Mouse (Mus musculus) left cerebral cortex, adult 11 months (tissue): ENCODE results near the gene Sstr1.

Experiments
- DNase-seq: peaks from one replicate; pipeline ENCODE4 v3.0.0; 2022; ENCODE audit warnings: low spot score

Gene Sstr1

GRCm38 (mm10) chr12:58211163-58212071 lies at the start of gene Sstr1:
Gene Sstr1 (plus strand): TSS chr12:58211772.
- DNase-seq: no peak

DNA sequence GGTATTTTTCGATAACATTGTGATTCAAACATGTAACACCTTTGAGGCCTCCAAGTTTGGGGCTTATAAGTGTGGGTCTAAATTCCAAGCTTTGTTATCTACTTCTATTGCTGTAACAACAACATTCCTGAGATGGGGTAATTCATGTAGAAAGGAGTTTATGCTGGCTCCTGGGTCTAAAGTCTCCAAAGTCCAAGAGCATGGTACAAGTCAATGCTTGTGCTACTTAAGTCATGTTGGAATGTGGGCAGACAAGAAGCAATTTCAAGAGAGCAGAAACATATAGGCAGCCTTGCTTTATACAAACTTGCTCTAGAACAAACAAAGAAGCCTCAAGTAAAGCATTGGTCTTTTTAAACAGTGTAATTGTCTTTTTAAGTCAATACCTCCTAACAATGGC lies 12.8 kb upstream of the Sstr1 start:
- no peak for DNase-seq

GRCm38 (mm10) chr12:58201190-58201589 lies 10.4 kb upstream of the Sstr1 start:
- no peak for DNase-seq

- no peak for DNase-seq
Observed at GRCm38 (mm10) chr12:58207956-58208355, 3.6 kb upstream of the Sstr1 start.

DNA sequence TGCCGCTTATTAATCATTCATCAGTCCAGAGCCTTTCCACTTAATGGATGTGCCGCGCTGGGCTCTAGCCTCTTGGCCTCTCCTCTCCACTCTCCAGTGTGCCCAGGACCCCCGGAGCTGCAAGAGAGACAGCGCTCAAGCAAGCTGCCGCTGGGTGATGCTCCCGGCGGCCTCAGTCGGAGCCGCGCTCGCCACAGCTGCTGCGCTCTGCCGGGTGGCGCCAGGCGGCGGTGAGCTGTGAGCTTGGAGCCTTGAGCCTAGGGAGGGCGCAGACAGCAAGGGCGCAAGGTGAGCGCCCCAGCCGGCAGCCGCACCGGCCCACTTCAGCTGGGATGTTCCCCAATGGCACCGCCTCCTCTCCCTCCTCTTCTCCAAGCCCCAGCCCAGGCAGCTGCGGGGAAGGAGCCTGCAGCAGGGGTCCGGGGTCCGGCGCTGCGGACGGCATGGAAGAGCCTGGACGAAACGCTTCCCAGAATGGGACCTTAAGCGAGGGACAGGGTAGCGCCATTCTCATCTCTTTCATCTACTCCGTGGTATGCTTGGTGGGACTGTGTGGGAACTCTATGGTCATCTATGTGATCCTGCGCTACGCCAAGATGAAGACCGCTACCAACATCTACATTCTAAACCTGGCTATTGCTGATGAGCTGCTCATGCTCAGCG lies 820 bp downstream of the Sstr1 start:
- DNase-seq: peak; percentile 16

GRCm38 (mm10) chr12:58212924-58213450 lies 1.4 kb downstream of the Sstr1 start:
- no peak for DNase-seq

DNA sequence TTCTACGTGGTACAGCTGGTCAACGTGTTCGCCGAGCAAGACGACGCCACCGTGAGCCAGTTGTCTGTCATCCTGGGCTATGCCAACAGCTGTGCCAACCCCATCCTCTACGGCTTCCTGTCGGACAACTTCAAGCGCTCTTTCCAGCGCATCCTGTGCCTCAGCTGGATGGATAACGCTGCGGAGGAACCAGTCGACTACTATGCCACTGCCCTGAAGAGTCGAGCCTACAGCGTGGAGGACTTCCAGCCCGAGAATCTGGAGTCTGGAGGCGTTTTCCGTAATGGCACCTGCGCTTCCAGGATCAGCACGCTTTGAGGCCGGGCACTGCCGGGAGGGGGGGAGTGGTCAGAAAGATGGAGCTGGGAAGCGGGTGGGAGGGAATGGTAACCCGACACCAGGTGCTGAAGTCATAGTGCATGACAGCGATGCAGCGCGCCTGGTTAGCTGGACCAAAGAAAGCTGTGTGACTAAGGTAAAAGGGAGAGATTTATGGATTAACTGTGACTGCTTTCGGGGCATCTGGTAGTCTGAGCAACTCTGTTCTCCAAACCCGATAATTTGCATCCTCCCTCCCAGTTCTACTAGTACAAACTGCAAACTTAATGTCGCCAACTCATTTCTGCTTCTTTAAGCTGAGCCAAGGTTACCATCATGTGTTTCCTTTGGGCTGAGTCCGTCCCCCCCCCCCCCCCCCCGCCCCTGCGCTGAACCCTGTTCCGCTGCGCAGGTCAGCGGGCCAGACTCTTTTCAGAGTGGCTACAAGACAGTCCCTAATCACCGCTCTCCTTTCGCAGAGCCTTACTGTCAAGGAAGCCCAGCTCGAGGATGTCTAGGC lies 2.1 kb downstream of the Sstr1 start:
- DNase-seq: no peak

DNA sequence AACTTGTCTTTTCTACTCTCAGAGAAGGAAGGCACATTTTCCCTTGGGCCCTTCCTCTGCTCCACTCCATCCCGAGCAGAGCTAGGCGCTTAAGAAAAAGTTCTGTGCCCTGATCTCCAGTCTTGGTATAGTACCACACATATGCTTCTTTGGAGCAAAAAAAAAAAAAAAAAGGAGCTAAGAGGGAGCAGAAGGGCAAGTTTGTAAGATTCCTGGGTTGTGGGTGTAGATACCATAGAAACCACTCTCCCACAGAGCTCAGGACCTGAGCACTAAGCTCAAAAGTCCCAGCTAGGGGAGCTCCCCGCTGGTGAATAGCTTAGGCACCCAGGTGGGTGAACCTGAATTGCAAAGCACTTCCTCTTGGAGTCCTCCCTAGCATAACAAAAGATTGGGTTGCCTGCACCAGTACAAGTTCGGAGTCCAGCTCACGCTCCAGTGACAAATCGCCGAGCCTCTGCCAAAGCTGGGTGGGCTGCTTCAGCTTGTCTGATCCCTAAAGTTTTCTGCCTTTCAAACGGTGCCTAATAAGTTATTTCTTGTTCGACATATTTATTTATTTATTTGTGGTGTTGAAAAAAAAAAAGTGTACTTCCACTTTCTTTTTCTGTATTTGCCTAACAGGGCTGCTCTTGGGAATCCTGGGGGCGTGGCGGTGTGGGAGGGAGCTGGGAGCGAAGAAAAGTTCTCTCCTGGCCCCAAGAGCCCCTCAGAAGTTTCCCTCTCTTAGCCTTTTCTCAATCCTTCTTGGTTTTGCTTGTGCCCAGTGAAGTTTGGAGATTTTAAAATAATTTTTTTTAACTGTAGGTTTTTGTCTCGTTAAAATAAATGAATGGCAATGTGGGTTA lies 2.9 kb downstream of the Sstr1 start:
- no peak for DNase-seq

DNA sequence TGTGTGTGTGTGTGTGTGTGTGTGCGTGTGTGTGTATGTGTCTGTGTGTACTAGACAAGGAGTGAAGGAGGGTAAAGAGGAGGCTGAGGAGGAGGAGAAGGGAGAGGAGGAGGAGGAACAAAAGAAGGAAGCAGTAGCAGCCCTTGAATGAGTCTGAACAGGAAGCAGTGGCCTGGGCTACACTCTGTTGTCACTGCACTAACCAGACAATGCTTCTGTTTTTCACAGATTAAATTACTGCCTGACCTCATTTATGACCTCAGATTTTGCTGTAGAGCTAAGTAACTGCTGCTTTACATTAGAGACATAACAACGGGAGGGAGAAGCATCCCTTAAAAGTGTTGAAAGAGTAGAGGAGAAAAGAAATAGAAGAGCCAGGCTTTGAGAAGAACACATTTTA lies 4.6 kb downstream of the Sstr1 start:
- no peak for DNase-seq

DNA sequence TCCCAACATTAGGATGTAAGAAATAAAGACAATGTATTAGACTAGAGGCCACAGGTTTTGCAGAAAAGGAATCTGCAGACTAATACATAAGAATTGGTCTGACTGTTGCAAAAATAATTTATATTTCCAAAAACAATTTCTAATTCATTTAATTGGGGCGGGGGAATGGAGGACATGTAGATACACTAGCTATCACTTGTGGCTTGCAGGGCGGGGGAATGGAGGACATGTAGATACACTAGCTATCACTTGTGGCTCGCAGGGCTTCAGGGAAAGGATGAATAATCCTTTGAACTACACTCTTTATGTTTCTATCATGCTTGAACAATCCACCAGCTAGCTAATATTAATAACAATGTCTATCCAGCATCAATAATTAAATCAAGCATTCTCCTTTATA lies 7.5 kb downstream of the Sstr1 start:
- DNase-seq: no peak

DNA sequence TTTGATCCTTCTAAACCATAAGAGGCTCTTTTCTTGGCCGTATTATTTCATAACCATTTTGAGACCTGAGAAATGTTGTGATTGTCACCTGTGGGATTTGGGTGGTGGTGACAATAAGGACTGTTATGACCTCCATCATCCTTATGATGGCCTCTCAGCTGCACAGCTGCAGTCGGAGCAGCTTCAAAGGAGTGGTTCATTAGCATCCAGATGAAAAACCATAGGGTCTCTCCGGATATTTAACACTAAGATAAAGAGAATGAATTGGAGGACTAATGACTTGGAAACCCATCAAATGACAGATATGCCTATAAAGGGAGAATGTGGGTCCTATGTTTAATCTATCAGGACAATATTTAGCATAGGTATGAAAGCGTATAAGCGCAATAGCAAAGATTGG lies 14.1 kb downstream of the Sstr1 start:
- DNase-seq: no peak

GRCm38 (mm10) chr12:58232489-58232888 lies 20.9 kb downstream of the Sstr1 start:
- DNase-seq: no peak

DNA sequence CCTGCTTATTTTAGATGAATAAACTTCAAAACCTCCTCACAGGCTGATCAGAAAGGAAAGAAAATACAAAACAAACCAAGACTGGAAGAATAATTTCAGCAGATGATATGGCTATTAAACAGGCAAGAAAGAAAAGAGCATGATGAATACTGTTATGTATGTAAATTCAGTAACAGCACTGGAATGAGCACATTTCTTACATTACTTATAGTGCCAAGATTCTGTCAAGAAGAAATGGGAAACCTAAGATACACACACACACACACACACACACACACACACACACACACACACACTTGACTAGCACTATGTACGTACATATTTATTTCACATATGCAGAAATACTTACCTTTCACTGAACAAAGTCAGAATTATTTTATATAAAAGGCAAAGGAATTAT lies 40.3 kb downstream of the Sstr1 start:
- no peak for DNase-seq
